Mouse (Mus musculus): Measurements from ENCODE around the gene Jam2.

The Jam2 gene

GRCm38 (mm10) chr16:84774003-84774703, at the start of gene Jam2:
Gene Jam2, plus strand, starts transcription at chr16:84774123.
- under 1% methylated on average over 43 of the region's 43 CpGs for WGBS

- WGBS: under 1% methylated on average over 15 of the region's 15 CpGs
These were observed 39.1 kb upstream of the Jam2 start for GRCm38 (mm10) chr16:84734806-84735165.

- WGBS: under 1% methylated on average over 66 of the region's 66 CpGs
These were observed 38.5 kb upstream of the Jam2 start, which contains the start of gene Mrpl39 for GRCm38 (mm10) chr16:84735166-84736105. Gene Mrpl39, minus strand, starts transcription at chr16:84735742.

GRCm38 (mm10) chr16:84737358-84737757, 36.6 kb upstream of the Jam2 start:
- WGBS: 79% methylated on average over 3 of the region's 3 CpGs

- WGBS: 34% methylated on average over 10 of the region's 10 CpGs
These were observed 29.0 kb upstream of the Jam2 start for GRCm38 (mm10) chr16:84744703-84745490.

- WGBS: 80% methylated on average over 6 of the region's 6 CpGs
These were observed 28.1 kb upstream of the Jam2 start for GRCm38 (mm10) chr16:84745721-84746306.

GRCm38 (mm10) chr16:84767956-84768355, 6.0 kb upstream of the Jam2 start:
- WGBS: 90% methylated on average over 8 of the region's 8 CpGs

GRCm38 (mm10) chr16:84769182-84769581, 4.7 kb upstream of the Jam2 start:
- WGBS: 59% methylated on average over 4 of the region's 4 CpGs

- WGBS: 61% methylated on average over 19 of the region's 19 CpGs
These were observed 4.1 kb upstream of the Jam2 start for GRCm38 (mm10) chr16:84769619-84770464.

- 80% methylated on average over 7 of the region's 7 CpGs for WGBS
These were observed 3.0 kb upstream of the Jam2 start for GRCm38 (mm10) chr16:84770891-84771290.

- 75% methylated on average over 2 of the region's 2 CpGs for WGBS
These were observed 2.5 kb upstream of the Jam2 start for GRCm38 (mm10) chr16:84771461-84771860.

- 50% methylated on average over 8 of the region's 8 CpGs for WGBS
These were observed 1.2 kb upstream of the Jam2 start for GRCm38 (mm10) chr16:84772496-84773267.

GRCm38 (mm10) chr16:84773268-84773861, 558 bp upstream of the Jam2 start:
- 6% methylated on average over 15 of the region's 15 CpGs for WGBS

- under 1% methylated on average over 23 of the region's 23 CpGs for WGBS
These were observed 873 bp downstream of the Jam2 start for GRCm38 (mm10) chr16:84774761-84775231.

- 13% methylated on average over 11 of the region's 11 CpGs for WGBS
These were observed 1.4 kb downstream of the Jam2 start for GRCm38 (mm10) chr16:84775356-84775755.

- WGBS: 50% methylated on average over 7 of the region's 7 CpGs
These were observed 2.3 kb downstream of the Jam2 start for GRCm38 (mm10) chr16:84776089-84776784.

- WGBS: 89% methylated on average over 6 of the region's 6 CpGs
These were observed 4.5 kb downstream of the Jam2 start for GRCm38 (mm10) chr16:84778431-84778830.

- 88% methylated on average over 6 of the region's 6 CpGs for WGBS
These were observed 5.1 kb downstream of the Jam2 start for GRCm38 (mm10) chr16:84778861-84779630.

Measured in cerebral cortex, adult 2 months (tissue).